Mouse (Mus musculus) kidney, embryonic 16.5 days (tissue): ENCODE data around the gene Dis3l2. TPM values are rescaled to one million over a fixed set of nuclear protein-coding genes. Genes with fewer than 3 reads are reported as not detected.

Source experiments
- ATAC-seq: fragments of 200-750 bp; cut with Nextera tagmentation; 2 replicates; pipeline ENCODE4 v1.8.0; 2017; ENCODE audit warnings: moderate TSS enrichment; ENCODE audit not compliant: low FRiP score, low TSS enrichment
- H3K27ac ChIP-seq: fragments of 300-500 bp; sonication (generic); 2 replicates; pipeline ENCODE4 v1.5.1; 2014; ENCODE audit warnings: low read length
- H3K27me3 ChIP-seq: fragments of 300-500 bp; sonication (generic); 2 replicates; pipeline ENCODE4 v1.6.1; 2014; ENCODE audit warnings: low read length, control low read depth, mixed read lengths; ENCODE audit not compliant: insufficient read depth
- H3K36me3 ChIP-seq: fragments of 300-500 bp; sonication (generic); 2 replicates; pipeline ENCODE4 v1.6.1; 2014; ENCODE audit warnings: low read length, control low read depth, mixed read lengths; ENCODE audit not compliant: insufficient read depth
- H3K4me1 ChIP-seq: fragments of 300-500 bp; sonication (generic); 2 replicates; pipeline ENCODE4 v1.6.1; 2014; ENCODE audit warnings: low read length, control low read depth, mixed read lengths; ENCODE audit not compliant: insufficient read depth
- H3K4me2 ChIP-seq: fragments of 300-500 bp; sonication (generic); replicated peaks from 2 replicates; pipeline ENCODE4 v1.6.1; 2014; ENCODE audit warnings: low read depth, low read length
- H3K4me3 ChIP-seq: fragments of 300-500 bp; sonication (generic); 2 replicates; pipeline ENCODE4 v1.5.1; 2014; ENCODE audit warnings: mild to moderate bottlenecking, low read length
- H3K9ac ChIP-seq: fragments of 300-500 bp; sonication (generic); replicated peaks from 2 replicates; pipeline ENCODE4 v1.6.1; 2014; ENCODE audit warnings: low read length
- H3K9me3 ChIP-seq: fragments of 300-500 bp; sonication (generic); 2 replicates; pipeline ENCODE4 v1.6.1; 2016; ENCODE audit warnings: low read length, control low read depth
- WGBS: fragments of 180-500 bp; shearing (Covaris S2); extraction: QIAGEN DNeasy Blood & Tissue Kit; methylation state at CpG from one replicate; pipeline ENCODE4 v1.1.7; 2014; 5-methylcytosine and 5-hydroxymethylcytosine counted together
- polyA plus RNA-seq: library from polyadenylated mRNA; unstranded; fragments of >200 nt; fragmentation: Nextera tagmentation; extraction: Ambion mirVana; gene quantifications from 2 replicates; pipeline ENCODE4 v1.2.1, GENCODE M21; 2015

Gene Dis3l2
- 30.8 and 33.1 TPM in 2 replicates for polyA plus RNA-seq

GRCm38 (mm10) chr1:86703300-86703964 is at the start of gene Dis3l2:
Dis3l2 (plus strand) TSS chr1:86703808.
- peak; percentile 94 for ATAC-seq
- H3K27me3 ChIP-seq = no peaks in the 10 kb centered on the region
- 2% methylated on average over 52 of the region's 54 CpGs for WGBS
- H3K4me2 ChIP-seq = peak within 1 kb of the TSS; percentile 74
- peak within 1 kb of the TSS; percentile 66 for H3K4me3 ChIP-seq
- peaks cover 16% of the 10 kb centered on the region for H3K4me1 ChIP-seq
- H3K9me3 ChIP-seq = no peaks in the 10 kb centered on the region
- peak within 1 kb of the TSS; percentile 82 for H3K27ac ChIP-seq
- H3K36me3 ChIP-seq = no peaks in the 10 kb centered on the region
- peak within 1 kb of the TSS; percentile 77 for H3K9ac ChIP-seq

- Histone ChIP-seq H3K4me1 (no peaks in the 10 kb centered on the region), H3K36me3 (no peaks in the 10 kb centered on the region), H3K9ac (no peak overlapping the region), H3K27ac (no peak overlapping the region), H3K4me3 (no peak overlapping the region), H3K27me3 (no peaks in the 10 kb centered on the region), H3K4me2 (no peak overlapping the region), H3K9me3 (no peaks in the 10 kb centered on the region)
- no peak for ATAC-seq
- 79% methylated on average over 5 of the region's 5 CpGs for WGBS
Observed at GRCm38 (mm10) chr1:86657071-86657470, 46.5 kb upstream of the Dis3l2 start.

- Histone ChIP-seq H3K4me3 (no peak overlapping the region), H3K36me3 (no peaks in the 10 kb centered on the region), H3K4me2 (no peak overlapping the region), H3K9me3 (no peaks in the 10 kb centered on the region), H3K9ac (no peak overlapping the region), H3K4me1 (peaks cover 4% of the 10 kb centered on the region), H3K27ac (no peak overlapping the region), H3K27me3 (peaks cover 28% of the 10 kb centered on the region)
- WGBS = 77% methylated on average over 2 of the region's 2 CpGs
- no peak for ATAC-seq
Observed at GRCm38 (mm10) chr1:86665091-86665490, 38.5 kb upstream of the Dis3l2 start.

GRCm38 (mm10) chr1:86669552-86670273 is 33.9 kb upstream of the Dis3l2 start:
- H3K4me2 ChIP-seq = peak overlapping the region; percentile 99
- peak overlapping the region; percentile 60 for H3K4me3 ChIP-seq
- H3K4me1 ChIP-seq = peaks cover 4% of the 10 kb centered on the region
- ATAC-seq = peak; percentile 59
- 1% methylated on average over 44 of the region's 44 CpGs for WGBS
- no peaks in the 10 kb centered on the region for H3K9me3 ChIP-seq
- H3K36me3 ChIP-seq = no peaks in the 10 kb centered on the region
- H3K9ac ChIP-seq = peak overlapping the region; percentile 64
- H3K27me3 ChIP-seq = peaks cover 52% of the 10 kb centered on the region
- H3K27ac ChIP-seq = no peak overlapping the region

- Histone ChIP-seq H3K9me3 (no peaks in the 10 kb centered on the region), H3K9ac (peak within 1 kb of the TSS; percentile 64), H3K4me3 (peak within 1 kb of the TSS; percentile 60), H3K27me3 (peaks cover 49% of the 10 kb centered on the region), H3K27ac (no peak within 1 kb of the TSS), H3K36me3 (no peaks in the 10 kb centered on the region), H3K4me1 (peaks cover 4% of the 10 kb centered on the region), H3K4me2 (peak within 1 kb of the TSS; percentile 99)
- WGBS = 5% methylated on average over 59 of the region's 59 CpGs
- ATAC-seq = peak; percentile 91
Observed at GRCm38 (mm10) chr1:86670279-86671038, 33.1 kb upstream of the Dis3l2 start, which contains the start of gene Nppc. Nppc (minus strand) TSS chr1:86670571.

GRCm38 (mm10) chr1:86674385-86674784 is 29.2 kb upstream of the Dis3l2 start:
- H3K9ac ChIP-seq = no peak overlapping the region
- peaks cover 4% of the 10 kb centered on the region for H3K4me1 ChIP-seq
- H3K4me2 ChIP-seq = no peak overlapping the region
- H3K27me3 ChIP-seq = peaks cover 28% of the 10 kb centered on the region
- WGBS = 57% methylated on average over 9 of the region's 9 CpGs
- H3K9me3 ChIP-seq = no peaks in the 10 kb centered on the region
- no peaks in the 10 kb centered on the region for H3K36me3 ChIP-seq
- no peak for ATAC-seq
- H3K27ac ChIP-seq = no peak overlapping the region
- H3K4me3 ChIP-seq = no peak overlapping the region

- no peak overlapping the region for H3K4me3 ChIP-seq
- H3K4me2 ChIP-seq = no peak overlapping the region
- H3K9ac ChIP-seq = no peak overlapping the region
- ATAC-seq = no peak
- no peaks in the 10 kb centered on the region for H3K9me3 ChIP-seq
- no peaks in the 10 kb centered on the region for H3K4me1 ChIP-seq
- H3K27me3 ChIP-seq = peaks cover 24% of the 10 kb centered on the region
- no peak overlapping the region for H3K27ac ChIP-seq
- WGBS = 81% methylated on average over 12 of the region's 12 CpGs
- no peaks in the 10 kb centered on the region for H3K36me3 ChIP-seq
Observed at GRCm38 (mm10) chr1:86675126-86675525, 28.5 kb upstream of the Dis3l2 start.

GRCm38 (mm10) chr1:86677624-86678023 is 26.0 kb upstream of the Dis3l2 start:
- H3K27ac ChIP-seq = no peak overlapping the region
- 84% methylated on average over 3 of the region's 3 CpGs for WGBS
- ATAC-seq = no peak

GRCm38 (mm10) chr1:86678667-86679066 is 24.9 kb upstream of the Dis3l2 start:
- H3K9ac ChIP-seq = no peak overlapping the region
- 76% methylated on average over 10 of the region's 10 CpGs for WGBS
- H3K4me2 ChIP-seq = no peak overlapping the region
- no peak overlapping the region for H3K27ac ChIP-seq
- no peaks in the 10 kb centered on the region for H3K9me3 ChIP-seq
- no peak overlapping the region for H3K4me3 ChIP-seq
- no peak for ATAC-seq
- no peaks in the 10 kb centered on the region for H3K27me3 ChIP-seq
- no peaks in the 10 kb centered on the region for H3K36me3 ChIP-seq
- no peaks in the 10 kb centered on the region for H3K4me1 ChIP-seq

More at GRCm38 (mm10) chr1:86677624-86678023, 26.0 kb upstream of the Dis3l2 start:
- Histone ChIP-seq H3K27me3 (peaks cover 1% of the 10 kb centered on the region; the same call in 1 of the 2 replicates), H3K9ac (no peak overlapping the region), H3K4me3 (no peak overlapping the region), H3K36me3 (no peaks in the 10 kb centered on the region), H3K4me2 (no peak overlapping the region), H3K9me3 (no peaks in the 10 kb centered on the region), H3K4me1 (no peaks in the 10 kb centered on the region)
